Mouse (Mus musculus): ENCODE results near the gene Ap3m1. TPM values are rescaled to one million over a fixed set of nuclear protein-coding genes. Genes with fewer than 3 reads are reported as not detected.

Gene Ap3m1
- polyA plus RNA-seq, 1 experiment from 2014 or later, result 28.6 TPM

DNA sequence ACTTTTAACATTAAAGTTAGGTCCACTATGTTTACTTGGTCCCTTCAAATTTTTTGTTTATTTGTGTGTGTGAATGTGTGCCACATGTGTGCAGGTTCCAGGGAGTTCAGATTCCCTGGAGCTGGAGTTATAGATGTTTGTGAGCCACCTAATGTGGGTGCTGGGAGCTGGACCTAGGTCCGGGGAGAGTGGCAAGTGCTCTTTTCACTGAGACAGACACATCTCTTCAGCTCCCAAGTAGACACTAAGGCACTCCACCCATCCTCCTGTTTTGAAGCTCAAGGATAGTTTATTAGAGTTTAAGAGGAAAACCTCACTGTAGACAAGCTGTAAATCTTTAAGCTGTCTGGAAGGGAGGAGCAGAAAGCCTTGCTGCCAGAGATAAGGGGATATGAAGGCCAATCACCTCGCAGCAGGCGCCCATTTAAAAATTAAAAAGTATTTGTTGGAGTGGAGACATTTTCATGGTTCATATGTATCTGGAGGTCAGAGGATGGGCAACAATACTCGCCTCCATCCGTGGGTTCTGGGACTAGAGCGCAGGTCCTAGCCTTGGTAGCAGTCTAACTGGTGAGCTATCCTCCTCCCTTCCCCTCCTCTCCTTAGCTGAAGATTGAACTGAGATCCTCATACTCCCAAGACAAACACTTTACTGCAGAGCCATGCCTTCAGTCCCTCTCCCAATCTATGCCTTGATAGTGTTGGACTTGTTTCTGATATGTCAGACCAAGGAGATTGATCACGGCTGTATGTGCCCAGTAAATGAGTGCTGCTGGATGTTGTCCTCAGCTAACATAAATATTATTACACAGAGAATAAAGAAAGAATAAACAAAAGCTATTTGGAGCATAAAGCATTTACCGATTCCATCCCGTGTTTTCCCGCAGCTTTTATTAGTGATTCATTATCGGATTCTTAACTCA is 22.4 kb upstream of the Ap3m1 start:
- H3K9me3 ChIP-seq (ENCODE audit: low read length), result no peaks in the 10 kb centered on the region
- H3K27me3 ChIP-seq (ENCODE audit: insufficient read depth, low read length), result no peaks in the 10 kb centered on the region
- peaks cover 22% of the 10 kb centered on the region for H3K4me1 ChIP-seq (ENCODE audit: insufficient read depth)
- H3K36me3 ChIP-seq (replicated peaks; ENCODE audit: insufficient read depth, low read length), result no peaks in the 10 kb centered on the region
- H3K9ac ChIP-seq (replicated peaks), result peak overlapping the region; percentile 83
- peak; percentile 36 for DNase-seq
- peak overlapping the region; percentile 77 for H3K4me2 ChIP-seq (ENCODE audit: low read depth, low read length)
- 36% methylated on average over 11 of the region's 11 CpGs for WGBS (ENCODE audit: insufficient replicate concordance)
- ATAC-seq, result no peak
- TF ChIP-seq EP300 (IDR thresholded peaks at IDR 0.05; ENCODE audit: low read depth) (peak; percentile 78), CTCF (IDR thresholded peaks at IDR 0.05; ENCODE audit: low read depth) (no peak)
- peak overlapping the region; percentile 73 for H3K4me3 ChIP-seq (ENCODE audit: low read depth, low read length)
- peak overlapping the region; percentile 95 for H3K27ac ChIP-seq (ENCODE audit: low read depth)

DNA sequence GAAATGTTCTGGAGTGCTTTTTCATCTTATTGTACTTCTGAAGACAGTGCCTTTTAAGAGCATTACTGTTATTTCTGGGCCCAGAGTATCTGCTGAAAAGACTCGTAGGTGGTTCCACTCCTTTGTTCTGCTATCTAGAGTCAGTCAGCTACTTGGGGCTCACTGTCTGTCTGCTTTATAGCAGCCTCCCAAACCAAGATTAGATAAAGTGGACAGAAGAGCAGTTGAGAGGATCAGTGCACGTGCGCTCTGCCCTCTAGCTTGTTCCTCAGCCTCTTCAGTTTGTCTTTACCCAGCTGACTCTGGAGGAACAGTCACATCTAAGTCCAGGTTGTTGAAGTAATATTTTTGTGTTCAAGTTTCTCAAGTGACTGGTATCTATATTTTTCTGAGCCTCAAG is 21.7 kb upstream of the Ap3m1 start:
- Histone ChIP-seq H3K36me3 (replicated peaks; ENCODE audit: insufficient read depth, low read length) (no peaks in the 10 kb centered on the region), H3K4me3 (ENCODE audit: low read depth, low read length) (peak overlapping the region; percentile 73; the same call in 1 of the 2 replicates), H3K4me1 (ENCODE audit: insufficient read depth) (peaks cover 22% of the 10 kb centered on the region), H3K9me3 (ENCODE audit: low read length) (no peaks in the 10 kb centered on the region), H3K27ac (ENCODE audit: low read depth) (peak overlapping the region; percentile 95), H3K4me2 (ENCODE audit: low read depth, low read length) (peak overlapping the region; percentile 77), H3K27me3 (ENCODE audit: insufficient read depth, low read length) (no peaks in the 10 kb centered on the region), H3K9ac (replicated peaks) (no peak overlapping the region)
- WGBS (ENCODE audit: insufficient replicate concordance), result 35% methylated on average over 3 of the region's 3 CpGs
- ATAC-seq (no peak; the same call in 1 of the 2 replicates), DNase-seq (no peak)
- TF ChIP-seq EP300 (IDR thresholded peaks at IDR 0.05; ENCODE audit: low read depth), result peak; percentile 84
- TF ChIP-seq CTCF (IDR thresholded peaks at IDR 0.05; ENCODE audit: low read depth), result no peak

DNA sequence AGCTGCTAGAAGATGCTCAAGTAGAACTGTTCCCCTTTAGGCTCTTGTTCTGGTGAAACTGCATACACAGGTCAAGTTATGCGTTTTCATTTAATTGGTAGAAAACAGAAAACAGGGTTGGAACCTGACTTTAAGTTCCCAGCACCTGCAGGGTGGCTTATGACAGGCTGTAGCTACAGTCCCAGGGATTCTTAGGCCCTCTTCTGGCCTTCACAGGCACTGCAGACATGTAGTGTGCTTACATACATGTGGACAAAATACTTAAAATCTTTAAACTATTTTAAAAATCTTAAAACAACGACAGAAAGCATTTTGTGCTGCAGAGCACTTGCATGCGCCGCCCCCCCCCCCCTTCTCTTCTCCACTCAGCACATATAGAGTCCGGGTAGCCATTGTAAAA is 17.3 kb upstream of the Ap3m1 start:
- DNase-seq (no peak), ATAC-seq (no peak)
- no peak overlapping the region for H3K4me2 ChIP-seq (ENCODE audit: low read depth, low read length)
- no peak overlapping the region for H3K27ac ChIP-seq (ENCODE audit: low read depth)
- peak; percentile 56 for TF ChIP-seq CTCF (IDR thresholded peaks at IDR 0.05; ENCODE audit: low read depth)
- TF ChIP-seq EP300 (IDR thresholded peaks at IDR 0.05; ENCODE audit: low read depth), result no peak
- no peak overlapping the region for H3K9ac ChIP-seq (replicated peaks)
- H3K9me3 ChIP-seq (ENCODE audit: low read length), result no peaks in the 10 kb centered on the region
- WGBS (ENCODE audit: insufficient replicate concordance), result 81% methylated on average over 5 of the region's 5 CpGs
- H3K4me1 ChIP-seq (ENCODE audit: insufficient read depth), result peaks cover 16% of the 10 kb centered on the region
- H3K27me3 ChIP-seq (ENCODE audit: insufficient read depth, low read length), result no peaks in the 10 kb centered on the region
- no peaks in the 10 kb centered on the region for H3K36me3 ChIP-seq (replicated peaks; ENCODE audit: insufficient read depth, low read length)
- H3K4me3 ChIP-seq (ENCODE audit: low read depth, low read length), result no peak overlapping the region

DNA sequence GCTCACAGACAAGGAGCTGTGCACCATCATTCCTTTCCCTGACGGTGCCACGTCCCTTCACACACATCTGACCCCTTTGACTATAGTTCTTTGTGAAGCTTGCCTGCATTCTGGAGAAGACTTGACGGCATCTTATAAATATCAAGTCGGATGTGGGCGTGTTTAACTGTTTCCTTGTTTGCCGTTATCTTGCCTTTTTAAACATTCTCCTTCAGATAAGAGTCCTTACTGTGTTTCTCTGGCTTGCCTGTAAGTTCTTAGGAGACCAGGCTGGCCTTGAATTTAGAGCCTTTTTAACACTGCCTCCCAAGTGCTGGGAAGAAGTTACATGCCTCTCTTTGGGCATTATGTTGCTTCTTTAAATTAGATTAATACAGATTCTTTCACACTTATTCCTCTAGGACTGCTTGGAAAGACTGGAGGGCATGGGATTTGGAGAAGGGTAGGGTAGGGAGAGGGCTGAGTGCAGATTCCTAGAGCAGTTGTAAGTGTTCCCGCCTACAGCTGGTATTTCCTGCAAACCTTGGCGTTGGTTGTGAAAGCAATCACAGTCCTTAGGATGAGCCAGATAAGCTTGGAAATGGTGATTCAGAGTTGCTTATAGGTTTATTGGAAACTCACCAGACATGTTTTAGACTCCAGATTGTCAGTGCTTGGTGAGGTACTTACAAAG is 13.3 kb upstream of the Ap3m1 start:
- no peak overlapping the region for H3K9ac ChIP-seq (replicated peaks)

DNA sequence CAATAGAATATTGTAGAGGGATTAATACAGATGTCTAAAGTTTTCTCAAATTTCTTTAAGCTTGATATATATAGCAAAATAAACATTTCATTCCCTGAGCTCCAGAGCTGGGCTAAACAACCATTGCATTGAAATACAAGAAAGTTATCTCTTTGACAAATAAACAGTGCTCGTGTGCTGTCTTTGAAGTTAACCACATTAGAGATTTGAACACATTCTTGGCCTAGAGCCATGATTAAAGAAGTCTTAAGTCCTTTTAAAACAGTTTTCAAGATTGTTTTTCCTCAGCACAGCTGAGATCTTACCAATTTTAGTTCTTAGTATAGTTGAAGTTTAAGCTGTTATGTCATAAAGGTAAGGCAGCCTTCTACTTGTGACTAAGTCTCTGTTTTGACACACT is 12.0 kb upstream of the Ap3m1 start:
- no peak for TF ChIP-seq CTCF (IDR thresholded peaks at IDR 0.05; ENCODE audit: low read depth)
- no peak for TF ChIP-seq EP300 (IDR thresholded peaks at IDR 0.05; ENCODE audit: low read depth)
- no peak for DNase-seq

More for the DNA sequence above, 13.3 kb upstream of the Ap3m1 start:
- Histone ChIP-seq H3K27me3 (ENCODE audit: insufficient read depth, low read length) (no peaks in the 10 kb centered on the region), H3K4me1 (ENCODE audit: insufficient read depth) (peaks cover 12% of the 10 kb centered on the region), H3K27ac (ENCODE audit: low read depth) (no peak overlapping the region), H3K4me3 (ENCODE audit: low read depth, low read length) (no peak overlapping the region), H3K9me3 (ENCODE audit: low read length) (no peaks in the 10 kb centered on the region), H3K4me2 (ENCODE audit: low read depth, low read length) (no peak overlapping the region), H3K36me3 (replicated peaks; ENCODE audit: insufficient read depth, low read length) (no peaks in the 10 kb centered on the region)
- 48% methylated on average over 8 of the region's 8 CpGs for WGBS (ENCODE audit: insufficient replicate concordance)
- DNase-seq (no peak), ATAC-seq (no peak)
- no peak for TF ChIP-seq CTCF (IDR thresholded peaks at IDR 0.05; ENCODE audit: low read depth)
- no peak for TF ChIP-seq EP300 (IDR thresholded peaks at IDR 0.05; ENCODE audit: low read depth)

More for the DNA sequence above, 12.0 kb upstream of the Ap3m1 start:
- WGBS (ENCODE audit: insufficient replicate concordance), result 24% methylated on average over 1 of the region's 1 CpGs
- H3K4me3 ChIP-seq (ENCODE audit: low read depth, low read length), result no peak overlapping the region
- no peak overlapping the region for H3K9ac ChIP-seq (replicated peaks)
- H3K27me3 ChIP-seq (ENCODE audit: insufficient read depth, low read length), result no peaks in the 10 kb centered on the region
- no peak for ATAC-seq
- no peak overlapping the region for H3K4me2 ChIP-seq (ENCODE audit: low read depth, low read length)
- no peak overlapping the region for H3K27ac ChIP-seq (ENCODE audit: low read depth)
- no peaks in the 10 kb centered on the region for H3K9me3 ChIP-seq (ENCODE audit: low read length)
- H3K36me3 ChIP-seq (replicated peaks; ENCODE audit: insufficient read depth, low read length), result no peaks in the 10 kb centered on the region
- H3K4me1 ChIP-seq (ENCODE audit: insufficient read depth), result peaks cover 12% of the 10 kb centered on the region

Measured in liver, postnatal 0 days (tissue).